Mouse (Mus musculus): Measurements from ENCODE around the gene F3.

The F3 gene

GRCm38 (mm10) chr3:121722971-121723844 lies at the start of gene F3:
Gene F3 (plus strand): TSS chr3:121723537.
- peak; percentile 49 to 81 for DNase-seq (ENCODE audit: low spot score in 2 of 2)

- DNase-seq (ENCODE audit: low spot score in 2 of 2): no peak
These were observed 44.4 kb upstream of the F3 start for GRCm38 (mm10) chr3:121678935-121679334.

GRCm38 (mm10) chr3:121679443-121679842 lies 43.9 kb upstream of the F3 start:
- DNase-seq (ENCODE audit: low spot score in 2 of 2): no peak

- no peak for DNase-seq (ENCODE audit: low spot score in 2 of 2)
These were observed 43.1 kb upstream of the F3 start for GRCm38 (mm10) chr3:121680187-121680586.

GRCm38 (mm10) chr3:121682439-121683411 lies 40.6 kb upstream of the F3 start:
- no peak for DNase-seq (ENCODE audit: low spot score in 2 of 2)

GRCm38 (mm10) chr3:121684552-121684951 lies 38.8 kb upstream of the F3 start:
- DNase-seq (ENCODE audit: low spot score in 2 of 2): no peak

- no peak for DNase-seq (ENCODE audit: low spot score in 2 of 2)
These were observed 38.4 kb upstream of the F3 start for GRCm38 (mm10) chr3:121684963-121685362.

GRCm38 (mm10) chr3:121685985-121686384 lies 37.4 kb upstream of the F3 start:
- no peak for DNase-seq (ENCODE audit: low spot score in 2 of 2)

GRCm38 (mm10) chr3:121686408-121686911 lies 36.9 kb upstream of the F3 start:
- no peak for DNase-seq (ENCODE audit: low spot score in 2 of 2)

GRCm38 (mm10) chr3:121687741-121688140 lies 35.6 kb upstream of the F3 start:
- DNase-seq (ENCODE audit: low spot score in 2 of 2): no peak

GRCm38 (mm10) chr3:121689029-121689428 lies 34.3 kb upstream of the F3 start:
- no peak for DNase-seq (ENCODE audit: low spot score in 2 of 2)

- no peak for DNase-seq (ENCODE audit: low spot score in 2 of 2)
These were observed 33.6 kb upstream of the F3 start for GRCm38 (mm10) chr3:121689697-121690096.

GRCm38 (mm10) chr3:121693001-121693730 lies 30.2 kb upstream of the F3 start:
- DNase-seq (ENCODE audit: low spot score in 2 of 2): peak in 1 of 2 experiments; percentile 15

- no peak for DNase-seq (ENCODE audit: low spot score in 2 of 2)
These were observed 29.6 kb upstream of the F3 start for GRCm38 (mm10) chr3:121693746-121694145.

GRCm38 (mm10) chr3:121697169-121697568 lies 26.2 kb upstream of the F3 start:
- DNase-seq (ENCODE audit: low spot score in 2 of 2): no peak

- DNase-seq (ENCODE audit: low spot score in 2 of 2): no peak
These were observed 23.9 kb upstream of the F3 start for GRCm38 (mm10) chr3:121699401-121699800.

GRCm38 (mm10) chr3:121699849-121700248 lies 23.5 kb upstream of the F3 start:
- no peak for DNase-seq (ENCODE audit: low spot score in 2 of 2)

GRCm38 (mm10) chr3:121700364-121700952 lies 22.9 kb upstream of the F3 start:
- DNase-seq (ENCODE audit: low spot score in 2 of 2): no peak

GRCm38 (mm10) chr3:121703155-121703879 lies 20.0 kb upstream of the F3 start:
- no peak for DNase-seq (ENCODE audit: low spot score in 2 of 2)

GRCm38 (mm10) chr3:121703880-121704243 lies 19.5 kb upstream of the F3 start:
- no peak for DNase-seq (ENCODE audit: low spot score in 2 of 2)

GRCm38 (mm10) chr3:121706087-121706486 lies 17.2 kb upstream of the F3 start:
- no peak for DNase-seq (ENCODE audit: low spot score in 2 of 2)
